Mouse (Mus musculus): ENCODE results near the gene Smtn.

Smtn gene

GRCm38 (mm10) chr11:3508226-3508625 lies 32.2 kb downstream of the Smtn start:
- DNase-seq: no peak

- no peak for DNase-seq
Observed at GRCm38 (mm10) chr11:3503755-3504693, 36.4 kb downstream of the Smtn start.

DNA sequence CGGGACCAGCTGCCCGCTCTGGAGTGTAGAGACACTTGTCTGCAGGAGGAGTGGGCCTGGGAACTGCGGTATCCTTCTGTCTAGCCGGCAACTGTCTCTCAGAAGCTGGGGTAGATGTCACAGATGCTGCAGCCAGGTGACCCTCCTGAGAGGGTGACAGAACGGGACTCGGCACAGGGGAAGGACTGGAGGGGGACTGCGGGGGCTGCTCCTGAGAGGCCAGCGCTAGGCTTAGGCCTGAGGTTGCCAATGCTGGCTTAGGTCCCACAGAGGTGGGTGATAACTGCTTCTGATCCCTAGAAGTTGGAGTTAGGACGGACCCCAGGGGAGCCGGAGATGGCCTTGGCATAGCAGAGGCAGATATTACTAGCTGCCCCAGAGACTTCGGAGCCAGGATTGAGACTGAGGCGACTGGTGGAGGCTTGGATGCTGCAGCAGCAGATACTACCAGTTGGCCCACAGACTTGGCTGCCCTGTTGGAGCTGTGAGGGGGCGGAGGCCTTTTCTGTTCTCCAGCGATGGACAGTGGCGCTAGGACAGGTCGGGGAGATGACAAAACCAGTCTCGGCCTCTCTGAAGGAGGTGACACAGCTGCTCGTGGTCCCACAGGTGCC lies 37.8 kb downstream of the Smtn start:
- DNase-seq: no peak

DNA sequence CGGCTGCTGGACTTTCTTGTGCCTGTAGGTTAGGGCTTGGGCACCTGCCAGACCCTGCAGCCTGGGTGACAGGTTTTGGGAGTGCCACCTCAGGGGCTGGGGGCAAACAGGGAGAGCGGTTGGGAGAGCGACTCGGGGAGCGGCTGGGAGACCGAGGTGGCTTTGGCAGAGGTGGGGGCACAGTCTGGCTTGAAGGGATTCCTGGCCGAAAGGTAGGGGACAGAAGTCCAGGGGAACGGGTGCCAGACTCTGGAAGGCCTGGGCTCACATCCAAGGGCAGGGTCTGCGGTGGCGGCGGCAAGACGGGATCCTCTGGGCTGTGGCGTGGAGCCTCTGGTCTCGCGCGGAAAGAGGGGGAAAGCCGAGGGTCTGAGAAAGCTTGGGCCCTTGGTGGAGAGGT lies 38.4 kb downstream of the Smtn start:
- no peak for DNase-seq

DNA sequence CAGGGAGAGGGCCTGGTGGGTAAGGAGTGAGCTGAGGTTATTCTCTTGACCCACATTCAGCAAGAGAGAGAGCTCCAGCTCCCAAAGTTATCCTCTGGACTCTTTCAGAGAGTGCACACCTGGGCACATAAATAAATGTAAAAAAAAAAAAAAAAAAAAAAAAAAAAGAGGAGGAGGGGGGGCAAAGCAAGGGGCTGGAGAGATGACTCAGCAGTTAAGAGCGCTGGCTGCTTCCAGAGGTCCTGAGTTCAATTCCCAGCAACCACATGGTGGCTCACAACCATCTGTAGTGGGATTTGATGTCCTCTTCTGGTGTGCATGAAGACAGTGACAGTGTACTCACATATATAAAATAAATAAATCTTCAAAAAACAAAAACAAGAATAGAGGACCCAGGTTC lies 43.1 kb downstream of the Smtn start:
- no peak for DNase-seq

DNA sequence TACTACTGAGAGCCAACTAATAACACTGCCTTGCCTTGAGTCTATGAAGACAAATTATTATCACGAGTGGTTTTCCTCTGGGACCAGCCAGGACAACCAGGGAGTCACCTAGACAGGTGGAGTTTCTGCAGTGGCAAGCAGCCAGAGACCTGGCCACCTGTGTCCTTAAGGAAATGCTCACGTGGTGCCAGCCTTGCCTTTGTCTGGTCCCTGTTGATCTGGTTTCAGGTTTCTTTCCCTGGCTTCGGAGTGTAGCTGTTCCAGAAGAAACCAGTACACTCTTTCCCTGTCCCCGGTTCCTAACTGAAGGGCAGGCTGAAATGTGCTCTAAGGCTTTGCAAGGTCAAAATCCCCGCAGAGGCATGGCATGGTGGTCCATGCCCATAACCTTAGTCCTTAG lies 43.7 kb downstream of the Smtn start:
- no peak for DNase-seq

GRCm38 (mm10) chr11:3495496-3495895 lies 44.9 kb downstream of the Smtn start:
- no peak for DNase-seq

GRCm38 (mm10) chr11:3494857-3495256 lies 45.6 kb downstream of the Smtn start:
- DNase-seq: no peak

DNA sequence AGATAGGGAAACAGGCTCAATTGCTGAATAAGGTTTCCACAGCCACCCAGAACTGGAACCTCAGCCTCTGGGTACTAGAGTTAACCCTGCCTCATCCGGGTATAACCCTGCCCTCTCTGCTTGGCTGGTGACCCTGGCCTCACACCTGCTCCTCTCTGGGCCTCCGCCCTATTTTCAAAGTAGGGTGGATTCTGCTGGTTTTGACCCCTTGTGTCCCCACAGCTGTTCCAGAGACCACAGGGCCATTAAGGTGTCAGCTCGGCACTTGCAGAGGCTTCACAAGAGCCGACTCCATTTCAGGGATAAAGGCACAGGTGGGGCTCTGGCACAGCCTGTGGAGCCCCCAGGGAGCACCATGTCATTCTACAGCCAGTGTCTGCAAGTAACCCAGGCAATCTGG lies 47.7 kb downstream of the Smtn start:
- no peak for DNase-seq

DNA sequence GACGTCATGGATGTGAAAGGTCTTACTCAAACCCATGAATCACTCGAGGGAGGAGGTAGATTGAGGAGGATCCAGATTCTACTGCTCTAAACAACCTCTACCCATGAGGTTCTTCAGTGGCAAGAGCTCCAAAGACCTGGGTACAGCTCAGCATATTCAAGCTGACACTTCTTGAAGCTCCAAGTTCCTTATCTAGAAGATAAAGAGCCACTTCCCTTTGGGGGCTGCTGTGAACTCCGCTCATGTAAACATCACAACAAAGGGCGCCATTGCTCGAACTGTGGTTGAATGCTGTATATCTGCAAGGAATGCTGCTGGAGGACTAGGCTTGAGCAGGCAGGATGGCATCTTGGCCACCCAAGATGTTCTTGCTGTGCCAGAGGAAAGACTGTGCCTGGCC lies 51.4 kb downstream of the Smtn start:
- no peak for DNase-seq

DNA sequence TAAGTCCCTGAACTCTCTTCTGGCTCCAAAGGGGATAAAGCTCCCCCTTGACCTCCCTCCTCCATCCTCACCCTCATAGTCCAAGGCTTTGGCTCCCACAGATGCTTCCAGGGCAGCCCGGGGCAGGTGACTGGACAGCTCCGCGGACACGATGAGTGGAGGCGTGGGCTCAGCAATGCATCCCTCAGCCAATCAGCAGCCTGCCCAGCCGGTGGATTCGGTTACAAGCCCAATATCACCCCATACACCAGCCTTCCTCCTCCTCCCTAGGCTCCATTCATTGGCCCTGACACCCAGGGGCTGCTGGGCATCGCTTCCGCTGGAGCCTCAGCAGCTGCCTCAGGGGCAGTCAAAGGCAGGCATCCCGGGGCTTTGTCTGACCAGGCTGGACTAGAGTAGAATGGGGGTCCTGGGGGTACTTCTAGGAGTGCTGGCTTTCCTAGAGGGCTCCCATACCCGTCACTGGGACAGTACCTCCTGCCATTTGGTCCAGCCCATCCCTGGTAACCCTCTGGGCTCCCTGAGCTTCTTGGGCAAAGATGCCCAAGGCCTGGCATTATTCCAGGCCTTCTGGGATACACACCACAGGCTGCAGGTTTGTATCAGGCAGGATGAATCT lies 52.4 kb downstream of the Smtn start, which contains the start of gene Pla2g3:
TSS of gene Pla2g3 (plus strand) at position 333 of the 619 bp plus-strand sequence.
- DNase-seq: no peak

- no peak for DNase-seq
Observed at GRCm38 (mm10) chr11:3486349-3486748, 54.1 kb downstream of the Smtn start.

GRCm38 (mm10) chr11:3483980-3484642 lies 56.3 kb downstream of the Smtn start:
- DNase-seq: no peak

GRCm38 (mm10) chr11:3475489-3475888 lies 64.9 kb downstream of the Smtn start:
- no peak for DNase-seq

GRCm38 (mm10) chr11:3474480-3475115 lies 65.8 kb downstream of the Smtn start:
- DNase-seq: peak; percentile 27 to 30

DNA sequence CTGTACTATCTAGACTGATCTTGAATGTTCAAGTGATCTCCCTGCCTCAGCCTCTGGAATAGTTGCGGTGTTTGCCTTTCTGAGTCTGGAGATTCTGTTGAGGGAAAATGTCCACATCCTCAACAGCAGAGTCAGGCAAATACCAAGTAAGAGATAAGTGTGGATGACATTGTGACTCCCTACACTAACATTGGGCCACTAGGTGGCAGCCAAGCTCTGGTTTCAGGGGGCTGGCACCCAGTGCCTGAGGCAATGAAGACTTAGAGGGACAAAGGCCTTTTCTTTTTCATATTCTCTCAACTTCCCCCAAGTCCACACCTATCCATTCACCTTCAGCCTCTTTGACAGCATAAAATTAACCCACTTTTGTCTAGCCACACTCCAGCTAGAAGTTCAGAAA lies 67.9 kb downstream of the Smtn start:
- peak; percentile 79 to 82 for DNase-seq

DNA sequence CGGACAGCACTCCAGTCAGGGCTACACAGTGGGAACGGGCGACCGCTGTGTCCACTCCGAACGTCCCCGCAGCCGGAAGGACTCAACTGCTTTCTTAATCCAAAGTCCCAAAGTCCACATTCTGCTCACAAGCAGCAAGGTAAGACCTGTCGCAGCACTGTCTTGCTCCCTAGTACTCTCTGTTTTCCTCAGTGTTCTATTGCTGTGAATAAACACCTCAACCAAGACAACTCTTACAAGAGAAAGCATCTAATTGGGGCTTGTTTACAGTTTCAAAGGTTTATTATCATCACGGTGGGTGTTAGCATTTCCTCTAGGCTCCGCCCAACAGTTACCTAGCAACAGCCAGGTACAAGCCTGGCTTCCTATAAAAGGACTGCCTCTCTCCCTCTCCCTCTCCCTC lies 69.0 kb downstream of the Smtn start:
- DNase-seq: no peak

All from B cell, adult 2 months (primary cell).